Mouse (Mus musculus) spleen, postnatal 4 days (tissue): ENCODE data around the gene Pmpca.

Source experiments
- DNase-seq, 2 experiments: peaks; one replicate each; pipeline ENCODE4 v3.0.0; 2022; ENCODE audit warnings: low spot score in 2 of 2

Pmpca gene

GRCm38 (mm10) chr2:26389154-26389690 lies at the start of gene Pmpca, which contains the start of gene Entr1:
TSS of gene Pmpca (plus strand) at chr2:26389339.
TSS of gene Entr1 (minus strand) at chr2:26389316.
- peak; percentile 84 to 93 for DNase-seq

GRCm38 (mm10) chr2:26341510-26341981 lies 47.6 kb upstream of the Pmpca start:
- DNase-seq: no peak

GRCm38 (mm10) chr2:26342044-26342443 lies 47.1 kb upstream of the Pmpca start:
- peak in 1 of 2 experiments; percentile 12 for DNase-seq

- no peak for DNase-seq
Observed at GRCm38 (mm10) chr2:26342609-26343490, 46.3 kb upstream of the Pmpca start.

- no peak for DNase-seq
Observed at GRCm38 (mm10) chr2:26348241-26348640, 40.9 kb upstream of the Pmpca start.

GRCm38 (mm10) chr2:26351358-26352290 lies 37.5 kb upstream of the Pmpca start, which contains the start of gene Dnlz:
TSS of gene Dnlz (minus strand) at chr2:26352110.
- DNase-seq: peak; percentile 92 to 96

GRCm38 (mm10) chr2:26352291-26352910 lies 36.7 kb upstream of the Pmpca start:
- DNase-seq: peak; percentile 29 to 78

- DNase-seq: no peak
Observed at GRCm38 (mm10) chr2:26353066-26353980, 35.8 kb upstream of the Pmpca start.

- DNase-seq: no peak
Observed at GRCm38 (mm10) chr2:26354401-26354800, 34.7 kb upstream of the Pmpca start.

- no peak for DNase-seq
Observed at GRCm38 (mm10) chr2:26356231-26356630, 32.9 kb upstream of the Pmpca start.

GRCm38 (mm10) chr2:26356678-26357077 lies 32.5 kb upstream of the Pmpca start:
- no peak for DNase-seq

GRCm38 (mm10) chr2:26357484-26357883 lies 31.7 kb upstream of the Pmpca start:
- DNase-seq: no peak

- no peak for DNase-seq
Observed at GRCm38 (mm10) chr2:26358667-26359320, 30.3 kb upstream of the Pmpca start.

- no peak for DNase-seq
Observed at GRCm38 (mm10) chr2:26359983-26360382, 29.2 kb upstream of the Pmpca start.

- DNase-seq: peak in 1 of 2 experiments; percentile 30
Observed at GRCm38 (mm10) chr2:26360772-26361171, 28.4 kb upstream of the Pmpca start, which contains the start of gene Card9. TSS of gene Card9 (minus strand) at chr2:26360918.

GRCm38 (mm10) chr2:26362991-26363390 lies 26.1 kb upstream of the Pmpca start:
- no peak for DNase-seq

GRCm38 (mm10) chr2:26363481-26363880 lies 25.7 kb upstream of the Pmpca start:
- DNase-seq: no peak

GRCm38 (mm10) chr2:26364738-26365465 lies 24.2 kb upstream of the Pmpca start:
- no peak for DNase-seq

- no peak for DNase-seq
Observed at GRCm38 (mm10) chr2:26367911-26368310, 21.2 kb upstream of the Pmpca start.
